Mouse (Mus musculus) liver, postnatal 0 days (tissue): ENCODE measurements at regions not wholly inside any gene's neighbourhood (a gene's known extent, or its start where the extent isn't known, plus 50 kb on each side); places are given as distances from the start of the nearest gene placed in this dataset.
A peak's percentile ranks its signal among the peaks of the same experiment; 100 is the strongest.

ENCODE experiments used
- ATAC-seq: fragments of 200-750 bp; cut with Nextera tagmentation; 2 replicates; pipeline ENCODE4 v1.8.0; 2017; ENCODE audit warnings: mild to moderate bottlenecking, moderate library complexity
- DNase-seq: peaks from one replicate; pipeline ENCODE4 v3.0.0-alpha.2; 2016
- H3K27ac ChIP-seq: fragments of 300-500 bp; sonication (generic); 2 replicates; pipeline ENCODE4 v1.5.1; 2014; ENCODE audit warnings: antibody characterized with exemption, moderate library complexity, mild to moderate bottlenecking, low read depth
- H3K27me3 ChIP-seq: fragments of 300-500 bp; sonication (generic); 2 replicates; pipeline ENCODE4 v1.6.1; 2014; ENCODE audit warnings: low read length, control low read depth, mixed read lengths; ENCODE audit not compliant: insufficient read depth
- H3K36me3 ChIP-seq: fragments of 300-500 bp; sonication (generic); replicated peaks from 2 replicates; pipeline ENCODE4 v1.6.1; 2014; ENCODE audit warnings: mild to moderate bottlenecking, control low read depth, low read length, moderate library complexity, mixed read lengths; ENCODE audit not compliant: insufficient read depth
- H3K4me1 ChIP-seq: fragments of 300-500 bp; sonication (generic); 2 replicates; pipeline ENCODE4 v1.6.1; 2014; ENCODE audit warnings: antibody characterized with exemption, mild to moderate bottlenecking, control low read depth; ENCODE audit not compliant: insufficient read depth
- H3K4me2 ChIP-seq: fragments of 300-500 bp; sonication (generic); 2 replicates; pipeline ENCODE4 v1.6.1; 2014; ENCODE audit warnings: low read depth, mild to moderate bottlenecking, low read length, moderate library complexity, mixed read lengths
- H3K4me3 ChIP-seq: fragments of 300-500 bp; sonication (generic); 2 replicates; pipeline ENCODE4 v1.5.1; 2014; ENCODE audit warnings: low read depth, low read length
- H3K9ac ChIP-seq: fragments of 300-500 bp; sonication (generic); replicated peaks from 2 replicates; pipeline ENCODE4 v1.6.1; 2014; ENCODE audit warnings: mild to moderate bottlenecking, moderate library complexity
- H3K9me3 ChIP-seq: fragments of 300-500 bp; sonication (generic); 2 replicates; pipeline ENCODE4 v1.6.1; 2016; ENCODE audit warnings: mild to moderate bottlenecking, control low read depth, low read length, mixed read lengths
- CTCF ChIP-seq: sonication (generic); IDR thresholded peaks from 2 replicates; pipeline ENCODE4 v1.5.1; 2016; ENCODE audit warnings: antibody characterized with exemption, low read depth
- EP300 ChIP-seq: IDR thresholded peaks from 2 replicates; pipeline ENCODE4 v1.6.1; 2016; ENCODE audit warnings: antibody characterized with exemption, low read depth, mild to moderate bottlenecking
- WGBS: fragments of 180-500 bp; shearing (Covaris S2); extraction: QIAGEN DNeasy Blood & Tissue Kit; methylation state at CpG from one replicate; pipeline ENCODE4 v1.1.7; 2014; ENCODE audit not compliant: insufficient replicate concordance; 5-methylcytosine and 5-hydroxymethylcytosine counted together

DNA sequence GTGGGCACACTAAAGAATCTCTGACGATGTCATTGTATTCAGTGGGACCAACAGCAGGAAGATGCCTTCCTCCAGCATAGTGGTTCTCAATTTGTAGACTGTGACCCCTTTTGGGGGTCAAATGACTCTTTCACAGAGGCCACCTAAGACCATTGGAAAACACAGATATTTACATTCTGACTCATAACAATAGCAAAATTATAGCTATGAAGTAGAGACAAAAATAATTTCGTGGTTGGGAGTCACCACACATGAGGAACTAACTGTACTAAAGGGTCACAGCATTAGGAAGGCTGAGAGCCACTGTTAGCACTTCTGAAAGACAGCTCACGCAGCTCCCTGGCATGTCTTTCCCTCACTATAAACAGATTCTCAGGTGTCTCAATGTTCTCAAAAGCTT is 129.1 kb downstream of the Tent5c start:
- TF ChIP-seq EP300 (no peak), CTCF (no peak)
- ATAC-seq, result no peak
- 52% methylated on average over 3 of the region's 3 CpGs for WGBS

DNA sequence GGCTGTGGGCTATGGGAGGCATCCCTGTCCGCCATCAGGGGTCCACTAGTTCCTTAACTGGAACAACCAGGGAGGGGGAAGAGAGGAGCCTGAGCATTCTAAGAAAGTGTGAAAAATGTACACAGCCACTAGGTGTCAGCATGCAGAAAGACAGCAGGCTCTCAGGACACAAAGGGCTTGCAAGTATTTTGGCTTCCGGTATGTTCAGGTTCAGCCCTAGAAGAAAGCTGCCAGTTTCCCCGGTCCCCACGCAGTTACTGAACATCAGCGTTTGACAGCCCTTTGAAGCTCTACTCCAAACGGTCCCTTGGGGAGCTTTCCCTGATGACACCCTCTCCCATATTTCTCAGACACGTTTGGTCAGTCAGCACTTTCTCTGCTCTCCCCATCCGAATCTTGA is 130.1 kb downstream of the Tent5c start:
- Histone ChIP-seq H3K4me3 (no peak overlapping the region), H3K4me2 (0 out of 2 replicates have a peak overlapping the region, but pooled peaks have one; percentile 3), H3K36me3 (no peaks in the 10 kb centered on the region), H3K9me3 (no peaks in the 10 kb centered on the region), H3K27ac (no peak overlapping the region), H3K27me3 (0 out of 2 replicates have a peak, but pooled peaks cover 3% of the 10 kb centered on the region), H3K9ac (no peak overlapping the region), H3K4me1 (no peaks in the 10 kb centered on the region)
- WGBS, result 17% methylated on average over 8 of the region's 8 CpGs
- TF ChIP-seq EP300 (no peak), CTCF (peak; percentile 66)
- DNase-seq (peak; percentile 19), ATAC-seq (no peak)

More for the DNA sequence above, 129.1 kb downstream of the Tent5c start:
- no peak overlapping the region for H3K4me3 ChIP-seq
- no peaks in the 10 kb centered on the region for H3K36me3 ChIP-seq
- 0 out of 2 replicates have a peak, but pooled peaks cover 3% of the 10 kb centered on the region for H3K27me3 ChIP-seq
- H3K4me2 ChIP-seq, result no peak overlapping the region
- H3K9ac ChIP-seq, result no peak overlapping the region
- no peak overlapping the region for H3K27ac ChIP-seq
- DNase-seq, result no peak
- no peaks in the 10 kb centered on the region for H3K9me3 ChIP-seq
- H3K4me1 ChIP-seq, result no peaks in the 10 kb centered on the region

DNA sequence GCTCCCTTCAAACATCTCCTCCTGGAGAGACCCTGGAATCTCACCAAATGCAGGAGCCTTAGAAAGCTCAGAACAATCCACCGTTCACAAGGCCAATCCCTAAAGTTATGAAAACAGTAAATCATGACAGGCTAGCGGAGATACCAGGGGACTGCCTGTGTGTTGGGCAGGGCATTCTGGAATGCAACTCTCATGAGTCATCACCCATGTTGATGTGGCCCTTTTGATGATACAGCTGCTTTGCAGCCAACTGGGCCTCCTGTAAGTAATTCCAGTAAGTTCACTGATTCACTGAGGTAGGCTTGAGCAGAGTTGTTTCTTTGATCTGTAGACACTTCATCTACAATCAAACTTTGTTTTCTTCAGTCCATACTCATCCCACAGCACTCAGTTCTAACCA is 155.6 kb downstream of the Tent5c start:
- H3K27me3 ChIP-seq, result no peaks in the 10 kb centered on the region
- no peaks in the 10 kb centered on the region for H3K4me1 ChIP-seq
- H3K9me3 ChIP-seq, result no peaks in the 10 kb centered on the region; the same call in 1 of the 2 replicates
- no peak overlapping the region for H3K27ac ChIP-seq
- WGBS, result 72% methylated on average over 2 of the region's 2 CpGs
- no peak overlapping the region for H3K9ac ChIP-seq
- DNase-seq, result no peak
- H3K4me3 ChIP-seq, result no peak overlapping the region
- no peaks in the 10 kb centered on the region for H3K36me3 ChIP-seq
- H3K4me2 ChIP-seq, result no peak overlapping the region
- TF ChIP-seq CTCF (no peak), EP300 (no peak)
- ATAC-seq, result no peak

DNA sequence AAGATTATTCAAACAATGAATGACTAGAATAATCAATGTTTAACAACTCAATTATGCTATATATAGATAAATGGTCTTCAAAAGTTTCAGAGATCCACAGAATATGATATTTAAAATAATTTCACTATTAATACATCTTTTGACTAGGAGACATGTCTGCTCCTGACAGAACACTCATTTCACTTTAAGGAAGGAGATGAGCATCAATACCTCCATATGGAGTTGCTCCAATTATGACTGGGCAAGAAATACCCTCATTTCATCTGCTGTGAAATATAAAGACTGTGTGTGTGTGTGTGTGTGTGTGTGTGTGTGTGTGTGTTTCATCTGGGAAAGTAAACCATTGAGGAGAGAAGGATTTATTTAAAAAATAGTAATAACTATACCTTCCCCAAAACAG is 156.2 kb upstream of the Wdr3 start:
- Histone ChIP-seq H3K27ac (no peak overlapping the region), H3K4me2 (no peak overlapping the region), H3K36me3 (no peaks in the 10 kb centered on the region), H3K4me1 (no peaks in the 10 kb centered on the region), H3K9ac (no peak overlapping the region), H3K4me3 (no peak overlapping the region), H3K27me3 (no peaks in the 10 kb centered on the region), H3K9me3 (no peaks in the 10 kb centered on the region)
- DNase-seq, result no peak
- no peak for TF ChIP-seq EP300
- TF ChIP-seq CTCF, result no peak
- ATAC-seq, result no peak

DNA sequence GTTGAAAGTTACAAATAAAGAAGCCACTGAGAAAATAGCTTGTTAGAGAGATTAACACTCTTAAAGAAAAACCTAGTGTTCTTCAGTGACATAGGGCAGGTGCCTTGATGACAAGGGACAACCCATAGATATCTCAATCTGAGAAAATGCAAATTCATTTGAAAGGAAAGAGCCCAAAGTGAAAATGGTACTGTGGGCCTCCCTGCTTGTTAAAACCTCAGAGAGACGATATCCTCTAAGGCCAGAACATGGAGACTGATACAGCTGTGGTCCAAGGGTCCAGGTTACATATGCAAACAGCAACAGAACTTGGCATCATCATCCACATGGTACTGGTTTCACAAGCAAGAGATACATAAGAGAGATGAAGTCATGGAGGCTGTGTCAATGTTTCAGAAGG is 125.6 kb upstream of the Wdr3 start:
- ATAC-seq (no peak), DNase-seq (no peak)
- no peak overlapping the region for H3K4me3 ChIP-seq
- TF ChIP-seq CTCF, result no peak
- no peak for TF ChIP-seq EP300
- H3K27ac ChIP-seq, result no peak overlapping the region
- WGBS, result 76% methylated on average over 1 of the region's 1 CpGs
- no peaks in the 10 kb centered on the region for H3K9me3 ChIP-seq
- H3K4me2 ChIP-seq, result no peak overlapping the region
- no peaks in the 10 kb centered on the region for H3K36me3 ChIP-seq
- H3K4me1 ChIP-seq, result no peaks in the 10 kb centered on the region
- no peaks in the 10 kb centered on the region for H3K27me3 ChIP-seq
- H3K9ac ChIP-seq, result no peak overlapping the region

DNA sequence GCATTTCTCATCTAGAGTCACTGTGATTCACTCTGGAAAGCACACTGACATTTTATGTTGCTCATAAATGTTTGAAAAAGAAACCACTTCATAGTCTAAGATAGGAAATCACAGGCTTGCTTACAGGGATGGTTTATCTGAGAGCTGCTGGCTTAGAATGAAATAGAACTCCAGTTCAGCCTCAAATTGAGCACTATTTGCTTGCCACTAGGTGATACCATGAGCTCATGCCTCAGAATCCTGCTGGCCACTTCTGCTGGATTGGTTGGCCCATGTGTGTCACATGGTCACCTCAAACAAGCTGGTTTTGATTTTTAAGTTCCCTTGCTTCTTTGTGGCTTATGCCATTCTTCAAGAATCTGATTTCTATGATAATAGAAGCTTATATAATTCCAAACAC is 104.8 kb upstream of the Wdr3 start:
- Histone ChIP-seq H3K4me3 (no peak overlapping the region), H3K4me2 (no peak overlapping the region), H3K9ac (no peak overlapping the region), H3K27me3 (no peaks in the 10 kb centered on the region), H3K9me3 (no peaks in the 10 kb centered on the region), H3K27ac (no peak overlapping the region), H3K36me3 (no peaks in the 10 kb centered on the region), H3K4me1 (no peaks in the 10 kb centered on the region)
- DNase-seq (no peak), ATAC-seq (no peak)
- TF ChIP-seq CTCF (no peak), EP300 (no peak)

DNA sequence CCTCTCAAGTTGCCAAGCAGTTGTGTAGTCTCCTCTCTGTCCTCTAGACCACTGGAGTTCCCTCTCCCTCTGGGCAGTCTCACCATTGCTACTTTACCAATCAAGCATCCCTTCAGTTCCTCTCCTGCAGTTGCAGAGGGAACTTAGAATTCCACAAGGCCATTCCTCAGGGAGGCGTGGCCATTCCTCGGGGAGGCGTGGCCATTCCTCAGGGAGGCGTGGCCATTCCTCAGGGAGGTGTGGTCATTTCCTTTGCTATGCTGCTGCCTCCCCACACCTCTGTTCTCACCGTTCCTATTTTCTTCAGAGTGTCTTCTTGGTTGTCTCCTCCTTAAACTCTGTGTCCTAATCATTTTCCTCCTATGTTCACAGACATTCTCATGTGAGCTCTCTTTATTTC is 102.8 kb upstream of the Wdr3 start:
- Histone ChIP-seq H3K27me3 (no peaks in the 10 kb centered on the region), H3K4me3 (no peak overlapping the region), H3K4me1 (no peaks in the 10 kb centered on the region), H3K36me3 (no peaks in the 10 kb centered on the region), H3K27ac (no peak overlapping the region), H3K9ac (no peak overlapping the region), H3K4me2 (no peak overlapping the region), H3K9me3 (no peaks in the 10 kb centered on the region)
- ATAC-seq (no peak), DNase-seq (no peak)
- 45% methylated on average over 5 of the region's 5 CpGs for WGBS
- TF ChIP-seq EP300 (no peak), CTCF (no peak)
